ENCODE assay signal across 10 mouse cellular contexts in genomic region chr9:32146257-32146996, GRCm38 (mm10). TPM values are rescaled to one million over a fixed set of nuclear protein-coding genes. Genes with fewer than 3 reads are reported as not detected.
DNase-seq lines count a peak whose midpoint lies in the region; ATAC-seq lines count a peak whose summit lies in the region.
"Had no signal": no experiment of that assay in that cellular context is flagged by ENCODE, and none has a peak within 500 bp of the region (broad histone marks: within the 10 kb centered on the region; RNA-seq: fewer than 3 reads in every experiment).

No protein-coding gene starts in this region.

- ATAC-seq in common myeloid progenitor, adult 5-6 weeks (replicated peaks; ENCODE audit: low read depth, poor library complexity, severe bottlenecking): peak; percentile 64

- peaks cover 6% of the 10 kb centered on the region for H3K4me1 ChIP-seq in megakaryocyte, embryonic 14.5 days

- H3K36me3 ChIP-seq in megakaryocyte, embryonic 14.5 days (replicated peaks; ENCODE audit: low read length): no peaks in the 10 kb centered on the region
- H3K36me3 ChIP-seq: G1E had no signal

- peak overlapping the region; percentile 24 for H3K4me3 ChIP-seq in megakaryocyte, embryonic 14.5 days (replicated peaks)

- H3K27me3 ChIP-seq in megakaryocyte, embryonic 14.5 days (replicated peaks): no peaks in the 10 kb centered on the region

- peak; percentile 40 for DNase-seq in layer of hippocampus, adult 11-12 months (ENCODE audit: low spot score)
- DNase-seq in layer of hippocampus, postnatal 36 days: no peak
- DNase-seq in B cell, adult 2 months: peak; percentile 16 to 30
- DNase-seq in urinary bladder, postnatal 36 days (ENCODE audit: low spot score in 2 of 2): no peak
- no peak for DNase-seq in urinary bladder, postnatal 14 days (ENCODE audit: low spot score)
- no peak for DNase-seq in urinary bladder, postnatal 4 days (ENCODE audit: low spot score in 2 of 2)
- DNase-seq: kidney, adult 11 months had no signal

- H3K9me3 ChIP-seq in megakaryocyte, embryonic 14.5 days: no peaks in the 10 kb centered on the region
- H3K9me3 ChIP-seq: G1E had no signal

RNA-seq across cellular contexts. Expression of gene Arhgap32, which starts 30.5 kb away (rescaled TPM):
- total RNA-seq in layer of hippocampus, postnatal 36 days (2021): 100 to 1,000 TPM; 231 to 245 TPM
- 8.3 and 12.4 TPM in 2 replicates for total RNA-seq in common myeloid progenitor, adult 5-6 weeks (2017)
- polyA plus RNA-seq in megakaryocyte, embryonic 14.5 days (2012; ENCODE audit: insufficient read depth, low replicate concordance): not detected in 2 replicates

Comparison
In these comparisons a context has a peak if more than half of its experiments do, and no peak if none do; other contexts are left out.
1. DNase-seq: peak in layer of hippocampus, adult 11-12 months (single experiment) and B cell, adult 2 months (2 of 2); none in layer of hippocampus, postnatal 36 days (0 of 2), urinary bladder, postnatal 36 days (0 of 2), urinary bladder, postnatal 14 days (single experiment) and urinary bladder, postnatal 4 days (0 of 2).
2. RNA of gene Arhgap32, which starts 30.5 kb away (total RNA-seq): 231 to 245 TPM in layer of hippocampus, postnatal 36 days; 8.3 to 12.4 TPM in common myeloid progenitor, adult 5-6 weeks; every median in the first group is over 10 times any median in the second.